Mouse (Mus musculus): ENCODE results near the gene Rxylt1. TPM values are rescaled to one million over a fixed set of nuclear protein-coding genes. Genes with fewer than 3 reads are reported as not detected.

Gene Rxylt1
- 32.7 and 33.1 TPM in 2 replicates for polyA plus RNA-seq (2015; fragmentation: Nextera tagmentation; extraction: Ambion mirVana)

- peak; percentile 97 for ATAC-seq (replicated peaks)
Measured at GRCm38 (mm10) chr10:122096980-122097844, at the start of gene Rxylt1. Gene Rxylt1, minus strand, starts transcription at chr10:122097371.

GRCm38 (mm10) chr10:122121290-122121970 is 24.3 kb upstream of the Rxylt1 start:
- no peak overlapping the region for H3K27ac ChIP-seq (replicated peaks)

More at GRCm38 (mm10) chr10:122096980-122097844, at the start of gene Rxylt1:
- peak within 1 kb of the TSS; percentile 76 for H3K4me2 ChIP-seq (replicated peaks)
- no peaks in the 10 kb centered on the region for H3K27me3 ChIP-seq
- H3K4me3 ChIP-seq = peak within 1 kb of the TSS; percentile 76
- WGBS = under 1% methylated on average over 46 of the region's 48 CpGs
- peaks cover 4% of the 10 kb centered on the region; the same call in 1 of the 2 replicates for H3K36me3 ChIP-seq
- H3K9ac ChIP-seq (replicated peaks) = peak within 1 kb of the TSS; percentile 80
- no peaks in the 10 kb centered on the region for H3K9me3 ChIP-seq
- H3K4me1 ChIP-seq = peaks cover 11% of the 10 kb centered on the region
- peak within 1 kb of the TSS; percentile 87 for H3K27ac ChIP-seq (replicated peaks)

GRCm38 (mm10) chr10:122120500-122121289 is 23.5 kb upstream of the Rxylt1 start:
- ATAC-seq (replicated peaks) = peak; percentile 64
- 22% methylated on average over 16 of the region's 16 CpGs for WGBS
- H3K27ac ChIP-seq (replicated peaks) = no peak overlapping the region

More at GRCm38 (mm10) chr10:122121290-122121970, 24.3 kb upstream of the Rxylt1 start:
- WGBS = 69% methylated on average over 21 of the region's 21 CpGs
- Histone ChIP-seq H3K4me1 (peaks cover 9% of the 10 kb centered on the region), H3K4me3 (peak overlapping the region; percentile 28), H3K9ac (replicated peaks) (peak overlapping the region; percentile 30), H3K36me3 (no peaks in the 10 kb centered on the region), H3K9me3 (no peaks in the 10 kb centered on the region), H3K4me2 (replicated peaks) (peak overlapping the region; percentile 44), H3K27me3 (no peaks in the 10 kb centered on the region)
- ATAC-seq (replicated peaks) = no peak

GRCm38 (mm10) chr10:122119451-122119850 is 22.3 kb upstream of the Rxylt1 start:
- WGBS = 54% methylated on average over 6 of the region's 6 CpGs
- no peak overlapping the region for H3K4me3 ChIP-seq
- no peak overlapping the region for H3K9ac ChIP-seq (replicated peaks)

More at GRCm38 (mm10) chr10:122120500-122121289, 23.5 kb upstream of the Rxylt1 start:
- no peaks in the 10 kb centered on the region for H3K9me3 ChIP-seq
- H3K4me3 ChIP-seq = peak overlapping the region; percentile 28
- H3K36me3 ChIP-seq = no peaks in the 10 kb centered on the region
- peak overlapping the region; percentile 30 for H3K9ac ChIP-seq (replicated peaks)
- no peaks in the 10 kb centered on the region for H3K27me3 ChIP-seq
- peaks cover 9% of the 10 kb centered on the region for H3K4me1 ChIP-seq
- peak overlapping the region; percentile 44 for H3K4me2 ChIP-seq (replicated peaks)

GRCm38 (mm10) chr10:122116636-122117035 is 19.5 kb upstream of the Rxylt1 start:
- H3K4me2 ChIP-seq (replicated peaks) = no peak overlapping the region
- 88% methylated on average over 11 of the region's 11 CpGs for WGBS

More at GRCm38 (mm10) chr10:122119451-122119850, 22.3 kb upstream of the Rxylt1 start:
- no peak overlapping the region for H3K4me2 ChIP-seq (replicated peaks)
- H3K27me3 ChIP-seq = no peaks in the 10 kb centered on the region
- H3K9me3 ChIP-seq = no peaks in the 10 kb centered on the region
- H3K4me1 ChIP-seq = peaks cover 9% of the 10 kb centered on the region
- H3K27ac ChIP-seq (replicated peaks) = no peak overlapping the region
- no peak for ATAC-seq (replicated peaks)
- H3K36me3 ChIP-seq = no peaks in the 10 kb centered on the region

GRCm38 (mm10) chr10:122106633-122107028 is 9.5 kb upstream of the Rxylt1 start:
- Histone ChIP-seq H3K9ac (replicated peaks) (no peak overlapping the region), H3K36me3 (no peaks in the 10 kb centered on the region), H3K27me3 (no peaks in the 10 kb centered on the region), H3K4me1 (no peaks in the 10 kb centered on the region), H3K4me3 (no peak overlapping the region), H3K9me3 (no peaks in the 10 kb centered on the region), H3K27ac (replicated peaks) (no peak overlapping the region), H3K4me2 (replicated peaks) (no peak overlapping the region)
- WGBS = 82% methylated on average over 3 of the region's 3 CpGs
- no peak for ATAC-seq (replicated peaks)

More at GRCm38 (mm10) chr10:122116636-122117035, 19.5 kb upstream of the Rxylt1 start:
- H3K36me3 ChIP-seq = no peaks in the 10 kb centered on the region
- no peak overlapping the region for H3K4me3 ChIP-seq
- H3K9ac ChIP-seq (replicated peaks) = no peak overlapping the region
- no peaks in the 10 kb centered on the region for H3K9me3 ChIP-seq
- peaks cover 9% of the 10 kb centered on the region for H3K4me1 ChIP-seq
- no peak for ATAC-seq (replicated peaks)
- H3K27ac ChIP-seq (replicated peaks) = no peak overlapping the region
- H3K27me3 ChIP-seq = no peaks in the 10 kb centered on the region

GRCm38 (mm10) chr10:122105889-122106632 is 8.9 kb upstream of the Rxylt1 start:
- Histone ChIP-seq H3K4me3 (no peak overlapping the region), H3K27ac (replicated peaks) (no peak overlapping the region), H3K9me3 (no peaks in the 10 kb centered on the region), H3K4me1 (no peaks in the 10 kb centered on the region), H3K27me3 (no peaks in the 10 kb centered on the region), H3K36me3 (no peaks in the 10 kb centered on the region), H3K4me2 (replicated peaks) (no peak overlapping the region), H3K9ac (replicated peaks) (no peak overlapping the region)
- peak; percentile 46; the same call in 1 of the 2 replicates for ATAC-seq (replicated peaks)
- WGBS = 65% methylated on average over 10 of the region's 10 CpGs

- Histone ChIP-seq H3K4me1 (no peaks in the 10 kb centered on the region), H3K27ac (replicated peaks) (no peak overlapping the region), H3K9ac (replicated peaks) (no peak overlapping the region), H3K4me2 (replicated peaks) (no peak overlapping the region), H3K36me3 (no peaks in the 10 kb centered on the region), H3K27me3 (no peaks in the 10 kb centered on the region), H3K4me3 (no peak overlapping the region), H3K9me3 (no peaks in the 10 kb centered on the region)
- WGBS = 4% methylated on average over 3 of the region's 3 CpGs
- ATAC-seq (replicated peaks) = peak; percentile 87
Measured at GRCm38 (mm10) chr10:122105407-122105806, 8.2 kb upstream of the Rxylt1 start.

GRCm38 (mm10) chr10:122102675-122103074 is 5.5 kb upstream of the Rxylt1 start:
- Histone ChIP-seq H3K9me3 (no peaks in the 10 kb centered on the region), H3K27me3 (no peaks in the 10 kb centered on the region), H3K9ac (replicated peaks) (no peak overlapping the region), H3K4me2 (replicated peaks) (no peak overlapping the region), H3K36me3 (no peaks in the 10 kb centered on the region), H3K4me1 (no peaks in the 10 kb centered on the region), H3K27ac (replicated peaks) (no peak overlapping the region), H3K4me3 (no peak overlapping the region)
- no peak for ATAC-seq (replicated peaks)
- 46% methylated on average over 5 of the region's 5 CpGs for WGBS

- H3K4me2 ChIP-seq (replicated peaks) = peak overlapping the region; percentile 76
- ATAC-seq (replicated peaks) = peak; percentile 83
- H3K36me3 ChIP-seq = peaks cover 4% of the 10 kb centered on the region; the same call in 1 of the 2 replicates
- H3K9ac ChIP-seq (replicated peaks) = peak overlapping the region; percentile 80
- 0% methylated on average over 48 of the region's 48 CpGs for WGBS
- H3K27me3 ChIP-seq = no peaks in the 10 kb centered on the region
- no peaks in the 10 kb centered on the region for H3K9me3 ChIP-seq
- peak overlapping the region; percentile 76 for H3K4me3 ChIP-seq
- peaks cover 11% of the 10 kb centered on the region for H3K4me1 ChIP-seq
- peak overlapping the region; percentile 87 for H3K27ac ChIP-seq (replicated peaks)
Measured at GRCm38 (mm10) chr10:122096462-122096979, 650 bp downstream of the Rxylt1 start.

GRCm38 (mm10) chr10:122090472-122090871 is 6.7 kb downstream of the Rxylt1 start:
- H3K36me3 ChIP-seq = peaks cover 34% of the 10 kb centered on the region
- ATAC-seq (replicated peaks) = no peak
- WGBS = 98% methylated on average over 1 of the region's 1 CpGs

More at GRCm38 (mm10) chr10:122090472-122090871, 6.7 kb downstream of the Rxylt1 start:
- Histone ChIP-seq H3K9me3 (peaks cover 17% of the 10 kb centered on the region), H3K9ac (replicated peaks) (no peak overlapping the region), H3K4me1 (peaks cover 6% of the 10 kb centered on the region), H3K4me3 (no peak overlapping the region), H3K27me3 (no peaks in the 10 kb centered on the region), H3K27ac (replicated peaks) (no peak overlapping the region), H3K4me2 (replicated peaks) (no peak overlapping the region)

All from forebrain, embryonic 15.5 days (tissue).